Mouse (Mus musculus): ENCODE measurements around the gene Cth. TPM values are rescaled to one million over a fixed set of nuclear protein-coding genes. Genes with fewer than 3 reads are reported as not detected.

The Cth gene
- total and polyA plus RNA-seq, 3 experiments, result not detected

GRCm38 (mm10) chr3:157923268-157923835 lies 1.5 kb downstream of the Cth start:
- peaks cover 11% of the 10 kb centered on the region for H3K27me3 ChIP-seq (ENCODE audit: insufficient read depth, low read length)
- no peaks in the 10 kb centered on the region for H3K4me1 ChIP-seq (ENCODE audit: insufficient read depth, low read depth, low read length)
- DNase-seq (ENCODE audit: low spot score) (no peak), ATAC-seq (ENCODE audit: extremely low read depth, insufficient number of reproducible peaks, low FRiP score, poor library complexity, severe bottlenecking) (no peak)
- H3K36me3 ChIP-seq (replicated peaks), result no peaks in the 10 kb centered on the region
- H3K9me3 ChIP-seq (replicated peaks), result no peaks in the 10 kb centered on the region
- TF ChIP-seq GATA1 (IDR thresholded peaks at IDR 0.05; ENCODE audit: borderline replicate concordance, low read length), result no peak
- no peak for TF ChIP-seq TAL1 (conservative IDR thresholded peaks at IDR 0.05; ENCODE audit: low read depth, low read length)
- TF ChIP-seq GATA2 (IDR thresholded peaks at IDR 0.05; ENCODE audit: borderline replicate concordance, low read depth, low read length), result no peak
- no peak for TF ChIP-seq POLR2AphosphoS5 (IDR thresholded peaks at IDR 0.05; ENCODE audit: insufficient replicate concordance, low read depth, low read length)
- TF ChIP-seq CTCF (IDR thresholded peaks at IDR 0.05; ENCODE audit: low read depth, low read length), result no peak
- no peak overlapping the region for H3K4me3 ChIP-seq (ENCODE audit: low read depth, low read length)

GRCm38 (mm10) chr3:157921376-157921775 lies 3.5 kb downstream of the Cth start:
- no peak for TF ChIP-seq GATA1 (IDR thresholded peaks at IDR 0.05; ENCODE audit: borderline replicate concordance, low read length)
- TF ChIP-seq CTCF (IDR thresholded peaks at IDR 0.05; ENCODE audit: low read depth, low read length), result no peak
- no peak for TF ChIP-seq TAL1 (conservative IDR thresholded peaks at IDR 0.05; ENCODE audit: low read depth, low read length)
- no peak for TF ChIP-seq GATA2 (IDR thresholded peaks at IDR 0.05; ENCODE audit: borderline replicate concordance, low read depth, low read length)
- no peak for TF ChIP-seq POLR2AphosphoS5 (IDR thresholded peaks at IDR 0.05; ENCODE audit: insufficient replicate concordance, low read depth, low read length)
- no peaks in the 10 kb centered on the region for H3K36me3 ChIP-seq (replicated peaks)
- H3K4me1 ChIP-seq (ENCODE audit: insufficient read depth, low read depth, low read length), result no peaks in the 10 kb centered on the region

GRCm38 (mm10) chr3:157916336-157916735 lies 8.5 kb downstream of the Cth start:
- TF ChIP-seq POLR2AphosphoS5 (IDR thresholded peaks at IDR 0.05; ENCODE audit: insufficient replicate concordance, low read depth, low read length), result no peak
- no peak for TF ChIP-seq GATA1 (IDR thresholded peaks at IDR 0.05; ENCODE audit: borderline replicate concordance, low read length)
- TF ChIP-seq CTCF (IDR thresholded peaks at IDR 0.05; ENCODE audit: low read depth, low read length), result no peak
- TF ChIP-seq GATA2 (IDR thresholded peaks at IDR 0.05; ENCODE audit: borderline replicate concordance, low read depth, low read length), result no peak
- TF ChIP-seq TAL1 (conservative IDR thresholded peaks at IDR 0.05; ENCODE audit: low read depth, low read length), result no peak
- no peaks in the 10 kb centered on the region for H3K4me1 ChIP-seq (ENCODE audit: insufficient read depth, low read depth, low read length)
- ATAC-seq (ENCODE audit: extremely low read depth, insufficient number of reproducible peaks, low FRiP score, poor library complexity, severe bottlenecking) (no peak), DNase-seq (ENCODE audit: low spot score) (no peak)
- H3K4me3 ChIP-seq (ENCODE audit: low read depth, low read length), result no peak overlapping the region
- no peaks in the 10 kb centered on the region for H3K27me3 ChIP-seq (ENCODE audit: insufficient read depth, low read length)
- no peaks in the 10 kb centered on the region for H3K36me3 ChIP-seq (replicated peaks)
- no peaks in the 10 kb centered on the region for H3K9me3 ChIP-seq (replicated peaks)

More at GRCm38 (mm10) chr3:157921376-157921775, 3.5 kb downstream of the Cth start:
- Histone ChIP-seq H3K27me3 (ENCODE audit: insufficient read depth, low read length) (peaks cover 6% of the 10 kb centered on the region; the same call in 1 of the 2 replicates), H3K4me3 (ENCODE audit: low read depth, low read length) (no peak overlapping the region), H3K9me3 (replicated peaks) (no peaks in the 10 kb centered on the region)
- DNase-seq (ENCODE audit: low spot score) (no peak), ATAC-seq (ENCODE audit: extremely low read depth, insufficient number of reproducible peaks, low FRiP score, poor library complexity, severe bottlenecking) (no peak)

- Histone ChIP-seq H3K9me3 (replicated peaks) (no peaks in the 10 kb centered on the region), H3K4me1 (ENCODE audit: insufficient read depth, low read depth, low read length) (no peaks in the 10 kb centered on the region), H3K36me3 (replicated peaks) (no peaks in the 10 kb centered on the region), H3K27me3 (ENCODE audit: insufficient read depth, low read length) (no peaks in the 10 kb centered on the region), H3K4me3 (ENCODE audit: low read depth, low read length) (no peak overlapping the region)
- DNase-seq (ENCODE audit: low spot score) (no peak), ATAC-seq (ENCODE audit: extremely low read depth, insufficient number of reproducible peaks, low FRiP score, poor library complexity, severe bottlenecking) (no peak)
- TF ChIP-seq TAL1 (conservative IDR thresholded peaks at IDR 0.05; ENCODE audit: low read depth, low read length) (no peak), POLR2AphosphoS5 (IDR thresholded peaks at IDR 0.05; ENCODE audit: insufficient replicate concordance, low read depth, low read length) (no peak), CTCF (IDR thresholded peaks at IDR 0.05; ENCODE audit: low read depth, low read length) (no peak), GATA2 (IDR thresholded peaks at IDR 0.05; ENCODE audit: borderline replicate concordance, low read depth, low read length) (no peak), GATA1 (IDR thresholded peaks at IDR 0.05; ENCODE audit: borderline replicate concordance, low read length) (no peak)
These were observed 12.7 kb downstream of the Cth start for GRCm38 (mm10) chr3:157912155-157912554.

- Histone ChIP-seq H3K4me1 (ENCODE audit: insufficient read depth, low read depth, low read length) (no peaks in the 10 kb centered on the region), H3K9me3 (replicated peaks) (no peaks in the 10 kb centered on the region), H3K27me3 (ENCODE audit: insufficient read depth, low read length) (peaks cover 5% of the 10 kb centered on the region; the same call in 1 of the 2 replicates), H3K4me3 (ENCODE audit: low read depth, low read length) (no peak overlapping the region), H3K36me3 (replicated peaks) (no peaks in the 10 kb centered on the region)
- ATAC-seq (ENCODE audit: extremely low read depth, insufficient number of reproducible peaks, low FRiP score, poor library complexity, severe bottlenecking), result no peak
- DNase-seq (ENCODE audit: low spot score), result no peak
- TF ChIP-seq GATA1 (IDR thresholded peaks at IDR 0.05; ENCODE audit: borderline replicate concordance, low read length) (no peak), GATA2 (IDR thresholded peaks at IDR 0.05; ENCODE audit: borderline replicate concordance, low read depth, low read length) (no peak), CTCF (IDR thresholded peaks at IDR 0.05; ENCODE audit: low read depth, low read length) (no peak), POLR2AphosphoS5 (IDR thresholded peaks at IDR 0.05; ENCODE audit: insufficient replicate concordance, low read depth, low read length) (no peak), TAL1 (conservative IDR thresholded peaks at IDR 0.05; ENCODE audit: low read depth, low read length) (no peak)
These were observed 14.6 kb downstream of the Cth start for GRCm38 (mm10) chr3:157910262-157910661.

GRCm38 (mm10) chr3:157908166-157908565 lies 16.7 kb downstream of the Cth start:
- Histone ChIP-seq H3K9me3 (replicated peaks) (no peaks in the 10 kb centered on the region), H3K27me3 (ENCODE audit: insufficient read depth, low read length) (peaks cover 5% of the 10 kb centered on the region; the same call in 1 of the 2 replicates), H3K4me1 (ENCODE audit: insufficient read depth, low read depth, low read length) (no peaks in the 10 kb centered on the region), H3K4me3 (ENCODE audit: low read depth, low read length) (no peak overlapping the region), H3K36me3 (replicated peaks) (no peaks in the 10 kb centered on the region)
- TF ChIP-seq TAL1 (conservative IDR thresholded peaks at IDR 0.05; ENCODE audit: low read depth, low read length), result no peak
- no peak for TF ChIP-seq GATA2 (IDR thresholded peaks at IDR 0.05; ENCODE audit: borderline replicate concordance, low read depth, low read length)
- TF ChIP-seq CTCF (IDR thresholded peaks at IDR 0.05; ENCODE audit: low read depth, low read length), result no peak
- TF ChIP-seq POLR2AphosphoS5 (IDR thresholded peaks at IDR 0.05; ENCODE audit: insufficient replicate concordance, low read depth, low read length), result no peak
- no peak for TF ChIP-seq GATA1 (IDR thresholded peaks at IDR 0.05; ENCODE audit: borderline replicate concordance, low read length)
- ATAC-seq (ENCODE audit: extremely low read depth, insufficient number of reproducible peaks, low FRiP score, poor library complexity, severe bottlenecking) (no peak), DNase-seq (ENCODE audit: low spot score) (no peak)
